Mouse (Mus musculus): ENCODE results near the gene Dlx6. TPM values are rescaled to one million over a fixed set of nuclear protein-coding genes. Genes with fewer than 3 reads are reported as not detected.

Gene Dlx6
- not detected for total RNA-seq (2021)
- long read RNA-seq, experiment 1 = 0 reads
- long read RNA-seq, experiment 2 = 0 reads

GRCm38 (mm10) chr6:6863160-6863870 is at the start of gene Dlx6:
Gene Dlx6, plus strand, starts transcription at chr6:6863334.
- no peak for DNase-seq (ENCODE audit: low spot score in 2 of 2)

GRCm38 (mm10) chr6:6816821-6817220 is 46.3 kb upstream of the Dlx6 start:
- no peak for DNase-seq (ENCODE audit: low spot score in 2 of 2)

- peak in 1 of 2 experiments; percentile 15 for DNase-seq (ENCODE audit: low spot score in 2 of 2)
These were observed 44.9 kb upstream of the Dlx6 start for GRCm38 (mm10) chr6:6818036-6818788.

- no peak for DNase-seq (ENCODE audit: low spot score in 2 of 2)
These were observed 44.0 kb upstream of the Dlx6 start for GRCm38 (mm10) chr6:6819134-6819533.

- no peak for DNase-seq (ENCODE audit: low spot score in 2 of 2)
These were observed 37.8 kb upstream of the Dlx6 start for GRCm38 (mm10) chr6:6825313-6825712.

- no peak for DNase-seq (ENCODE audit: low spot score in 2 of 2)
These were observed 36.3 kb upstream of the Dlx6 start for GRCm38 (mm10) chr6:6826861-6827260.

- no peak for DNase-seq (ENCODE audit: low spot score in 2 of 2)
These were observed 32.7 kb upstream of the Dlx6 start for GRCm38 (mm10) chr6:6830446-6830845.

- no peak for DNase-seq (ENCODE audit: low spot score in 2 of 2)
These were observed 29.8 kb upstream of the Dlx6 start for GRCm38 (mm10) chr6:6833301-6833700.

- DNase-seq (ENCODE audit: low spot score in 2 of 2) = no peak
These were observed 14.6 kb upstream of the Dlx6 start for GRCm38 (mm10) chr6:6848541-6848940.

- DNase-seq (ENCODE audit: low spot score in 2 of 2) = no peak
These were observed 13.4 kb upstream of the Dlx6 start for GRCm38 (mm10) chr6:6849744-6850143.

- no peak for DNase-seq (ENCODE audit: low spot score in 2 of 2)
These were observed 12.6 kb upstream of the Dlx6 start for GRCm38 (mm10) chr6:6850324-6851060.

- DNase-seq (ENCODE audit: low spot score in 2 of 2) = no peak
These were observed 12.0 kb upstream of the Dlx6 start for GRCm38 (mm10) chr6:6851166-6851565.

GRCm38 (mm10) chr6:6852944-6853343 is 10.2 kb upstream of the Dlx6 start:
- DNase-seq (ENCODE audit: low spot score in 2 of 2) = no peak

GRCm38 (mm10) chr6:6854176-6854575 is 9.0 kb upstream of the Dlx6 start:
- no peak for DNase-seq (ENCODE audit: low spot score in 2 of 2)

GRCm38 (mm10) chr6:6854902-6855745 is 8.0 kb upstream of the Dlx6 start:
- DNase-seq (ENCODE audit: low spot score in 2 of 2) = no peak

GRCm38 (mm10) chr6:6855746-6856185 is 7.4 kb upstream of the Dlx6 start:
- DNase-seq (ENCODE audit: low spot score in 2 of 2) = no peak

- no peak for DNase-seq (ENCODE audit: low spot score in 2 of 2)
These were observed 6.8 kb upstream of the Dlx6 start for GRCm38 (mm10) chr6:6856316-6856715.

GRCm38 (mm10) chr6:6856881-6857280 is 6.3 kb upstream of the Dlx6 start:
- no peak for DNase-seq (ENCODE audit: low spot score in 2 of 2)

- no peak for DNase-seq (ENCODE audit: low spot score in 2 of 2)
These were observed 5.4 kb upstream of the Dlx6 start for GRCm38 (mm10) chr6:6857766-6858165.

- no peak for DNase-seq (ENCODE audit: low spot score in 2 of 2)
These were observed 4.6 kb upstream of the Dlx6 start for GRCm38 (mm10) chr6:6858571-6858970.

Measured in adrenal gland, adult 18-20 months (tissue).